Mouse (Mus musculus) megakaryocyte, embryonic 14.5 days (primary cell): Measurements from ENCODE around the gene Sema3d.

ENCODE experiments used
- FLI1 ChIP-seq: IDR thresholded peaks from 2 replicates; pipeline ENCODE4 v1.6.1; 2012; ENCODE audit warnings: low read length, inconsistent platforms, mixed read lengths
- GATA1 ChIP-seq: IDR thresholded peaks from 3 replicates; pipeline ENCODE4 v1.6.1; 2012; ENCODE audit warnings: mixed read lengths, low read length, inconsistent platforms, borderline replicate concordance

DNA sequence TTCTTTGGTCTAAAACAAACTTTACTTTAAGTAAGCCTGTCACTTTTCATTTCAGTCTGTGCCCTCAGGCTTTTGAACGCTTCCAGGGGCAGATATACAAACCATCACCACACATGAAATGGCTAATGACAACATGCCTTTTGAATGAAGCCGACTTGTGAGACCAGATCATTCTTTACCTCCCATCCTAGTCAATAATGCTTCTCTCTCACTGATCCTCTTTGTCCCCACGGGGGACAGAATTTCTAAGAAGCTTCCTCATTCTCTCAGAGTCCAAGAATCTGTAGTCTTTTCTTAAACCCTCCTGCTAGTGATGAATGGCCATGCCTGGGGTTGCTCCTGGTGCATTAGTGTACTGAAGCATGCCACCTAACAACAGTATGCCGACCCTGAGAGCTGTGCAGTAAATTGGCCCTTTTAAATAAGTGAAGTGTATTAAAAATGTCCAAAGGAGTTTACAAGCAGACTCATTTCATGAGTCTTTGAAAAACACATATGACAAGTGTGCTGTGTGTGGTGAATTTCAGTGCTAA lies 142.1 kb downstream of the Sema3d start:
- TF ChIP-seq GATA1 (no peak), FLI1 (no peak)
